Mouse (Mus musculus): ENCODE measurements around the gene Lrfn5. TPM values are rescaled to one million over a fixed set of nuclear protein-coding genes. Genes with fewer than 3 reads are reported as not detected.

The Lrfn5 gene
- polyA plus RNA-seq, 1 experiment from 2014 or later, result 0.80 TPM

GRCm38 (mm10) chr12:61854183-61854582 is 331.2 kb downstream of the Lrfn5 start:
- 77% methylated on average over 1 of the region's 1 CpGs for WGBS
- DNase-seq (ENCODE audit: low spot score) (no peak), ATAC-seq (replicated peaks; ENCODE audit: low FRiP score) (no peak)
- Histone ChIP-seq H3K27ac (ENCODE audit: low read depth, low read length) (no peak overlapping the region), H3K27me3 (replicated peaks; ENCODE audit: control insufficient read depth, insufficient read depth, low read length) (no peaks in the 10 kb centered on the region), H3K4me3 (ENCODE audit: low read depth, low read length) (no peak overlapping the region), H3K9ac (ENCODE audit: low read depth, low read length) (no peak overlapping the region), H3K4me2 (no peak overlapping the region), H3K36me3 (ENCODE audit: control insufficient read depth, insufficient read depth, low read length) (no peaks in the 10 kb centered on the region), H3K4me1 (replicated peaks; ENCODE audit: control insufficient read depth, insufficient read depth, low read length) (no peaks in the 10 kb centered on the region), H3K9me3 (ENCODE audit: control insufficient read depth, low read length) (no peaks in the 10 kb centered on the region)

Measured in liver, embryonic 11.5 days (tissue).